Mouse (Mus musculus) c-Kit-positive CD71-positive TER-119-positive erythroid progenitor cells, embryonic 14.5 days (primary cell): ENCODE data around the gene Mthfsl.
"Not testable (repeated sequence)": the region's sequence is repeated elsewhere in the genome, so short reads cannot be mapped to it uniquely, and the experiment has no call there.

Experiments
- DNase-seq: peaks from one replicate; pipeline ENCODE4 v3.0.0-alpha.2; 2013; ENCODE audit warnings: low spot score

The Mthfsl gene

GRCm38 (mm10) chr9:88689451-88689850 is 30.6 kb downstream of the Mthfsl start:
- DNase-seq = not testable (repeated sequence)

- DNase-seq = not testable (repeated sequence)
These were observed 33.4 kb downstream of the Mthfsl start for GRCm38 (mm10) chr9:88686719-88687118.

- DNase-seq = not testable (repeated sequence)
These were observed 61.8 kb downstream of the Mthfsl start for GRCm38 (mm10) chr9:88658341-88658740.

GRCm38 (mm10) chr9:88650742-88651141 is 69.4 kb downstream of the Mthfsl start:
- DNase-seq = not testable (repeated sequence)
